ENCODE assay signal across 9 mouse cellular contexts in the genomic region with DNA sequence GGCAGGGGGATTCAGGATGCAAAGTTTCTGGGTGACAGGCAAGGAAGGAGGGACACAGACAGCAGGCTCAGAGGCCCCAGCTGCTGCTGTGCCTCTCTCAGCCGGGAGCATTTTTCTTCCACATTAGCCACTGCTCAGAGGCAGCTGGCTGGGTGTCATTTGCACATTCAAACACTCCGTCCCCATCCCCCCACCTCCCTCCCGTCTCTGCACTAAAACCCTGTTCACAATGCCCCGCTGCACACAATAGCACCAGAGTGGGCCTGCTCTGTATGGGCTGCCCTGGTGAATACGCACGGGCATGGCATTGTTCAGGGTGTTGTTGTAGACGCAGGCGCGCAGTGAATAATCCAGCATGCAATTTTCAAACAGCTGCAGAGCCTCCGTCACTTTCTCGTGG.
A peak's percentile ranks its signal among the peaks of the same experiment; 100 is the strongest.
DNase-seq lines count a peak whose midpoint lies in the region; ATAC-seq and TF ChIP-seq lines count a peak whose summit lies in the region.
"Had no signal": no experiment of that assay in that cellular context is flagged by ENCODE, and none has a peak within 500 bp of the region (broad histone marks: within the 10 kb centered on the region; RNA-seq: fewer than 3 reads in every experiment).

No protein-coding gene starts in this region.

- no peak overlapping the region for H3K9ac ChIP-seq in kidney, embryonic 15.5 days
- H3K9ac ChIP-seq in hindbrain, embryonic 12.5 days, result 0 out of 2 replicates have a peak overlapping the region, but pooled peaks have one; percentile 35
- no peak overlapping the region for H3K9ac ChIP-seq in midbrain, postnatal 0 days (replicated peaks; ENCODE audit: low read length, poor library complexity, severe bottlenecking)

- no peak for DNase-seq in kidney, adult 11 months
- peak; percentile 97 for DNase-seq in brain, embryonic 14.5 days (ENCODE audit: low read depth)
- peak; percentile 77 for DNase-seq in midbrain, postnatal 0 days (ENCODE audit: low spot score)
- DNase-seq in adrenal gland, postnatal 25 days, result no peak
- no peak for DNase-seq in urinary bladder, adult 2 months (ENCODE audit: low spot score)
- DNase-seq in heart, adult 11 months, result no peak
- DNase-seq: kidney, postnatal 25 days had no signal

- peak overlapping the region; percentile 66; the same call in 1 of the 2 replicates for H3K27ac ChIP-seq in kidney, embryonic 15.5 days
- H3K27ac ChIP-seq in hindbrain, embryonic 12.5 days, result peak overlapping the region; percentile 93
- peak overlapping the region; percentile 38; the same call in 1 of the 2 replicates for H3K27ac ChIP-seq in midbrain, postnatal 0 days (ENCODE audit: low read depth, low read length)

- peaks cover 36% of the 10 kb centered on the region for H3K4me1 ChIP-seq in kidney, embryonic 15.5 days
- H3K4me1 ChIP-seq in hindbrain, embryonic 12.5 days, result peaks cover 35% of the 10 kb centered on the region
- peaks cover 6% of the 10 kb centered on the region; the same call in 1 of the 2 replicates for H3K4me1 ChIP-seq in midbrain, postnatal 0 days (ENCODE audit: insufficient read depth, low read length)

- 12% methylated on average over 11 of the region's 11 CpGs for WGBS in kidney, embryonic 15.5 days
- WGBS in hindbrain, embryonic 12.5 days, result 9% methylated on average over 11 of the region's 11 CpGs
- WGBS in midbrain, postnatal 0 days, result 8% methylated on average over 11 of the region's 11 CpGs

- ATAC-seq in kidney, embryonic 15.5 days (replicated peaks; ENCODE audit: low FRiP score), result peak; percentile 70
- ATAC-seq in hindbrain, embryonic 12.5 days (ENCODE audit: low FRiP score), result peak; percentile 96
- peak; percentile 69 for ATAC-seq in midbrain, postnatal 0 days (ENCODE audit: low FRiP score)

- H3K4me3 ChIP-seq in kidney, embryonic 15.5 days (replicated peaks), result no peak overlapping the region
- H3K4me3 ChIP-seq in hindbrain, embryonic 12.5 days, result no peak overlapping the region
- no peak overlapping the region for H3K4me3 ChIP-seq in midbrain, postnatal 0 days (ENCODE audit: low read depth, low read length)

- TF ChIP-seq POLR2A in brain, embryonic 14.5 days (IDR thresholded peaks at IDR 0.05; ENCODE audit: borderline replicate concordance, extremely low read depth, insufficient read depth, insufficient read length, poor library complexity, severe bottlenecking), result no peak

- no peak for TF ChIP-seq CTCF in brain, embryonic 14.5 days (IDR thresholded peaks at IDR 0.05; ENCODE audit: borderline replicate concordance, extremely low read depth, insufficient read depth, insufficient read length)
- no peak for TF ChIP-seq CTCF in midbrain, postnatal 0 days (IDR thresholded peaks at IDR 0.05)

- H3K9me3 ChIP-seq in kidney, embryonic 15.5 days (replicated peaks), result no peaks in the 10 kb centered on the region
- no peaks in the 10 kb centered on the region for H3K9me3 ChIP-seq in hindbrain, embryonic 12.5 days (replicated peaks)
- H3K9me3 ChIP-seq in midbrain, postnatal 0 days (ENCODE audit: low read length), result no peaks in the 10 kb centered on the region

- H3K4me2 ChIP-seq in kidney, embryonic 15.5 days, result 0 out of 2 replicates have a peak overlapping the region, but pooled peaks have one; percentile 7
- H3K4me2 ChIP-seq in hindbrain, embryonic 12.5 days (replicated peaks), result peak overlapping the region; percentile 21
- peak overlapping the region; percentile 6; the same call in 1 of the 2 replicates for H3K4me2 ChIP-seq in midbrain, postnatal 0 days (ENCODE audit: low read depth, low read length, poor library complexity, severe bottlenecking)

- H3K36me3 ChIP-seq in kidney, embryonic 15.5 days, result peaks cover 14% of the 10 kb centered on the region
- peaks cover 9% of the 10 kb centered on the region for H3K36me3 ChIP-seq in hindbrain, embryonic 12.5 days
- peaks cover 3% of the 10 kb centered on the region; the same call in 1 of the 2 replicates for H3K36me3 ChIP-seq in midbrain, postnatal 0 days (ENCODE audit: insufficient read depth, low read length)

- no peaks in the 10 kb centered on the region for H3K27me3 ChIP-seq in kidney, embryonic 15.5 days
- H3K27me3 ChIP-seq in hindbrain, embryonic 12.5 days, result no peaks in the 10 kb centered on the region
- H3K27me3 ChIP-seq in midbrain, postnatal 0 days (ENCODE audit: insufficient read depth, low read length), result no peaks in the 10 kb centered on the region

Comparison
In these comparisons a context has a peak if more than half of its experiments do, and no peak if none do; other contexts are left out.
1. H3K27ac ChIP-seq: peak in every context shown above with its lines; median percentile 93 in hindbrain, embryonic 12.5 days; 66 in kidney, embryonic 15.5 days; 38 in midbrain, postnatal 0 days.
2. DNase-seq: peak in brain, embryonic 14.5 days (single experiment) and midbrain, postnatal 0 days (single experiment); none in kidney, adult 11 months (single experiment), adrenal gland, postnatal 25 days (single experiment), urinary bladder, adult 2 months (single experiment) and heart, adult 11 months (single experiment).
3. Peak in every context shown above with its lines, with median percentiles within 50 percentile points of each other: ATAC-seq and H3K4me2 ChIP-seq.